Mouse (Mus musculus) limb, embryonic 11.5 days (tissue): ENCODE results near the gene Oprd1. TPM values are rescaled to one million over a fixed set of nuclear protein-coding genes. Genes with fewer than 3 reads are reported as not detected.

Source experiments
- ATAC-seq: fragments of 200-750 bp; cut with Nextera tagmentation; 2 replicates; pipeline ENCODE4 v1.8.0; 2017; ENCODE audit warnings: low read depth; ENCODE audit not compliant: insufficient number of reproducible peaks, low FRiP score, low TSS enrichment
- DNase-seq: peaks from one replicate; pipeline ENCODE4 v3.0.0-alpha.2; 2015; ENCODE audit warnings: low spot score
- H3K27ac ChIP-seq: fragments of 300-500 bp; sonication (generic); replicated peaks from 2 replicates; pipeline ENCODE4 v1.5.1; 2014; ENCODE audit warnings: low read depth, mild to moderate bottlenecking, low read length
- H3K27me3 ChIP-seq: fragments of 300-500 bp; sonication (generic); 2 replicates; pipeline ENCODE4 v1.6.1; 2014; ENCODE audit warnings: mild to moderate bottlenecking, low read length, mixed read lengths; ENCODE audit not compliant: control insufficient read depth, insufficient read depth
- H3K36me3 ChIP-seq: fragments of 300-500 bp; sonication (generic); 2 replicates; pipeline ENCODE4 v1.6.1; 2014; ENCODE audit warnings: mild to moderate bottlenecking, low read length, moderate library complexity, mixed read lengths; ENCODE audit not compliant: control insufficient read depth, insufficient read depth
- H3K4me1 ChIP-seq: fragments of 300-500 bp; sonication (generic); 2 replicates; pipeline ENCODE4 v1.6.1; 2014; ENCODE audit warnings: low read length, mixed read lengths; ENCODE audit not compliant: control insufficient read depth, insufficient read depth
- H3K4me2 ChIP-seq: fragments of 300-500 bp; sonication (generic); 2 replicates; pipeline ENCODE4 v1.6.1; 2014; ENCODE audit warnings: low read depth, mild to moderate bottlenecking, moderate library complexity; ENCODE audit not compliant: severe bottlenecking
- H3K4me3 ChIP-seq: fragments of 300-500 bp; sonication (generic); 2 replicates; pipeline ENCODE4 v1.5.1; 2014; ENCODE audit warnings: low read depth, low read length
- H3K9ac ChIP-seq: fragments of 300-500 bp; sonication (generic); 2 replicates; pipeline ENCODE4 v1.6.1; 2014; ENCODE audit warnings: mild to moderate bottlenecking, low read length
- H3K9me3 ChIP-seq: fragments of 300-500 bp; sonication (generic); 2 replicates; pipeline ENCODE4 v1.6.1; 2016; ENCODE audit warnings: low read length; ENCODE audit not compliant: control insufficient read depth
- WGBS: fragments of 180-500 bp; shearing (Covaris S2); extraction: QIAGEN DNeasy Blood & Tissue Kit; methylation state at CpG from one replicate; pipeline ENCODE4 v1.1.7; 2014; 5-methylcytosine and 5-hydroxymethylcytosine counted together
- polyA plus RNA-seq: library from polyadenylated mRNA; unstranded; fragments of >200 nt; fragmentation: Nextera tagmentation; extraction: Ambion mirVana; gene quantifications from 2 replicates; pipeline ENCODE4 v1.2.1, GENCODE M21; 2014

Gene Oprd1
- polyA plus RNA-seq, 1 experiment from 2014 or later: 0.09 TPM

- Histone ChIP-seq H3K4me3 (no peak overlapping the region), H3K27ac (no peak overlapping the region), H3K4me2 (no peak overlapping the region), H3K27me3 (peaks cover 36% of the 10 kb centered on the region), H3K4me1 (no peaks in the 10 kb centered on the region), H3K36me3 (no peaks in the 10 kb centered on the region), H3K9me3 (no peaks in the 10 kb centered on the region), H3K9ac (no peak overlapping the region)
- WGBS: 73% methylated on average over 5 of the region's 5 CpGs
- DNase-seq (peak; percentile 31), ATAC-seq (no peak)
These were observed 1.9 kb upstream of the Oprd1 start for GRCm38 (mm10) chr4:132146201-132146600.

- H3K27ac ChIP-seq: no peak overlapping the region
- H3K9me3 ChIP-seq: no peaks in the 10 kb centered on the region
- H3K4me1 ChIP-seq: no peaks in the 10 kb centered on the region
- no peaks in the 10 kb centered on the region for H3K36me3 ChIP-seq
- 39% methylated on average over 10 of the region's 10 CpGs for WGBS
- H3K4me3 ChIP-seq: no peak overlapping the region
- no peak overlapping the region for H3K4me2 ChIP-seq
- H3K9ac ChIP-seq: no peak overlapping the region
- no peak for ATAC-seq
- DNase-seq: no peak
- H3K27me3 ChIP-seq: peaks cover 36% of the 10 kb centered on the region
These were observed 806 bp upstream of the Oprd1 start for GRCm38 (mm10) chr4:132145092-132145491.

GRCm38 (mm10) chr4:132138640-132139039, 5.6 kb downstream of the Oprd1 start:
- no peak overlapping the region for H3K27ac ChIP-seq
- no peaks in the 10 kb centered on the region for H3K4me1 ChIP-seq
- DNase-seq: no peak
- peaks cover 11% of the 10 kb centered on the region for H3K27me3 ChIP-seq
- no peak overlapping the region for H3K9ac ChIP-seq
- ATAC-seq: no peak
- no peaks in the 10 kb centered on the region for H3K36me3 ChIP-seq
- H3K4me2 ChIP-seq: no peak overlapping the region
- WGBS: 89% methylated on average over 2 of the region's 2 CpGs
- no peak overlapping the region for H3K4me3 ChIP-seq
- no peaks in the 10 kb centered on the region for H3K9me3 ChIP-seq

GRCm38 (mm10) chr4:132137013-132137412, 7.3 kb downstream of the Oprd1 start:
- WGBS: 75% methylated on average over 7 of the region's 7 CpGs
- Histone ChIP-seq H3K4me2 (no peak overlapping the region), H3K9me3 (no peaks in the 10 kb centered on the region), H3K27ac (no peak overlapping the region), H3K9ac (no peak overlapping the region), H3K4me1 (no peaks in the 10 kb centered on the region), H3K36me3 (no peaks in the 10 kb centered on the region), H3K27me3 (no peaks in the 10 kb centered on the region), H3K4me3 (no peak overlapping the region)
- ATAC-seq (no peak), DNase-seq (no peak)

GRCm38 (mm10) chr4:132133920-132134319, 10.4 kb downstream of the Oprd1 start:
- DNase-seq: no peak
- Histone ChIP-seq H3K4me2 (no peak overlapping the region), H3K27me3 (no peaks in the 10 kb centered on the region), H3K36me3 (no peaks in the 10 kb centered on the region), H3K4me1 (no peaks in the 10 kb centered on the region), H3K9me3 (no peaks in the 10 kb centered on the region), H3K4me3 (no peak overlapping the region), H3K9ac (no peak overlapping the region), H3K27ac (no peak overlapping the region)
- WGBS: 69% methylated on average over 16 of the region's 16 CpGs
- no peak for ATAC-seq

- Histone ChIP-seq H3K9ac (no peak overlapping the region), H3K27me3 (no peaks in the 10 kb centered on the region), H3K4me1 (no peaks in the 10 kb centered on the region), H3K9me3 (no peaks in the 10 kb centered on the region), H3K4me3 (no peak overlapping the region), H3K4me2 (no peak overlapping the region), H3K36me3 (no peaks in the 10 kb centered on the region), H3K27ac (no peak overlapping the region)
- ATAC-seq (no peak), DNase-seq (no peak)
- WGBS: 93% methylated on average over 5 of the region's 5 CpGs
These were observed 10.9 kb downstream of the Oprd1 start for GRCm38 (mm10) chr4:132133381-132133780.

- H3K9me3 ChIP-seq: no peaks in the 10 kb centered on the region
- no peak overlapping the region for H3K4me3 ChIP-seq
- H3K9ac ChIP-seq: no peak overlapping the region
- WGBS: 84% methylated on average over 7 of the region's 7 CpGs
- H3K27me3 ChIP-seq: no peaks in the 10 kb centered on the region
- no peak overlapping the region for H3K27ac ChIP-seq
- no peaks in the 10 kb centered on the region for H3K36me3 ChIP-seq
- ATAC-seq (no peak), DNase-seq (no peak)
- no peaks in the 10 kb centered on the region for H3K4me1 ChIP-seq
- no peak overlapping the region for H3K4me2 ChIP-seq
These were observed 12.0 kb downstream of the Oprd1 start for GRCm38 (mm10) chr4:132132297-132132696.

GRCm38 (mm10) chr4:132131790-132132189, 12.5 kb downstream of the Oprd1 start:
- Histone ChIP-seq H3K36me3 (no peaks in the 10 kb centered on the region), H3K4me1 (no peaks in the 10 kb centered on the region), H3K9me3 (no peaks in the 10 kb centered on the region), H3K9ac (no peak overlapping the region), H3K4me3 (no peak overlapping the region), H3K27me3 (no peaks in the 10 kb centered on the region), H3K4me2 (no peak overlapping the region), H3K27ac (no peak overlapping the region)
- WGBS: 90% methylated on average over 7 of the region's 7 CpGs
- DNase-seq (no peak), ATAC-seq (no peak)

GRCm38 (mm10) chr4:132131116-132131515, 13.2 kb downstream of the Oprd1 start:
- no peaks in the 10 kb centered on the region for H3K9me3 ChIP-seq
- H3K4me2 ChIP-seq: no peak overlapping the region
- ATAC-seq (no peak), DNase-seq (no peak)
- 89% methylated on average over 9 of the region's 9 CpGs for WGBS
- H3K27ac ChIP-seq: no peak overlapping the region
- no peak overlapping the region for H3K4me3 ChIP-seq
- H3K36me3 ChIP-seq: no peaks in the 10 kb centered on the region
- H3K4me1 ChIP-seq: no peaks in the 10 kb centered on the region
- no peak overlapping the region for H3K9ac ChIP-seq
- no peaks in the 10 kb centered on the region for H3K27me3 ChIP-seq
